In genomic region chrX:53211756-53212483, GRCm38 (mm10) we compare ENCODE assay signal across 8 mouse cellular contexts. TPM values are rescaled to one million over a fixed set of nuclear protein-coding genes. Genes with fewer than 3 reads are reported as not detected.
DNase-seq lines count a peak whose midpoint lies in the region; ATAC-seq lines count a peak whose summit lies in the region.

No protein-coding gene starts in this region.

- no peak overlapping the region for H3K9ac ChIP-seq in intestine, embryonic 14.5 days (ENCODE audit: low read length)
- no peak overlapping the region for H3K9ac ChIP-seq in limb, embryonic 15.5 days

- H3K4me3 ChIP-seq in intestine, embryonic 14.5 days (ENCODE audit: low read depth, low read length) = no peak overlapping the region
- H3K4me3 ChIP-seq in limb, embryonic 15.5 days = no peak overlapping the region

- peaks cover 15% of the 10 kb centered on the region; the same call in 1 of the 2 replicates for H3K4me1 ChIP-seq in intestine, embryonic 14.5 days (replicated peaks; ENCODE audit: control insufficient read depth, insufficient read depth, low read length)
- H3K4me1 ChIP-seq in limb, embryonic 15.5 days = peaks cover 23% of the 10 kb centered on the region

- H3K9me3 ChIP-seq in intestine, embryonic 14.5 days (ENCODE audit: control insufficient read depth, low read length) = no peaks in the 10 kb centered on the region
- no peaks in the 10 kb centered on the region for H3K9me3 ChIP-seq in limb, embryonic 15.5 days

- DNase-seq in embryo, embryonic 11.5 days (ENCODE audit: low read depth, low spot score) = peak; percentile 37
- DNase-seq in embryo, embryonic 9.5 days (ENCODE audit: extremely low spot score) = no peak
- peak; percentile 70 to 80 for DNase-seq in adrenal gland, postnatal 36 days
- peak; percentile 59 to 81 for DNase-seq in gastrocnemius, postnatal 4 days (ENCODE audit: low spot score in 2 of 2)
- peak; percentile 75 for DNase-seq in intestine, embryonic 14.5 days (ENCODE audit: low spot score)
- DNase-seq in skeletal muscle tissue, adult 2 months (ENCODE audit: low read depth, low spot score) = peak; percentile 65

- WGBS in intestine, embryonic 14.5 days = 27% methylated on average over 7 of the region's 7 CpGs
- WGBS in limb, embryonic 15.5 days = 46% methylated on average over 7 of the region's 7 CpGs

- H3K27ac ChIP-seq in intestine, embryonic 14.5 days (ENCODE audit: low read depth) = peak overlapping the region; percentile 79
- peak overlapping the region; percentile 85 for H3K27ac ChIP-seq in limb, embryonic 15.5 days

- H3K36me3 ChIP-seq in intestine, embryonic 14.5 days (ENCODE audit: control insufficient read depth, insufficient read depth, low read length) = no peaks in the 10 kb centered on the region
- H3K36me3 ChIP-seq in limb, embryonic 15.5 days = no peaks in the 10 kb centered on the region

- H3K4me2 ChIP-seq in intestine, embryonic 14.5 days (ENCODE audit: low read length) = no peak overlapping the region
- H3K4me2 ChIP-seq in limb, embryonic 15.5 days = no peak overlapping the region

- H3K27me3 ChIP-seq in intestine, embryonic 14.5 days (replicated peaks; ENCODE audit: control insufficient read depth, insufficient read depth, low read length) = no peaks in the 10 kb centered on the region
- H3K27me3 ChIP-seq in limb, embryonic 15.5 days = no peaks in the 10 kb centered on the region

- peak; percentile 86 for ATAC-seq in intestine, embryonic 14.5 days (replicated peaks; ENCODE audit: low FRiP score, low TSS enrichment, low read depth)
- ATAC-seq in limb, embryonic 15.5 days (ENCODE audit: insufficient number of reproducible peaks, low FRiP score, low TSS enrichment, low read depth) = peak; percentile 86; the same call in 1 of the 2 replicates
- no peak for ATAC-seq in activated CD4-positive, CD25-positive, alpha-beta regulatory T cell, adult 4 months

RNA-seq across cellular contexts. Expression of gene Plac1, which starts 28.0 kb away (rescaled TPM):
- not detected for total RNA-seq in adrenal gland, postnatal 36 days (2021)
- 1 to 10 TPM; 1.1 to 1.4 TPM for total RNA-seq in gastrocnemius, postnatal 4 days (2021)
- polyA plus RNA-seq in intestine, embryonic 14.5 days (2014; fragmentation: Nextera tagmentation; extraction: Ambion mirVana) = 5.1 and 6.5 TPM in 2 replicates
- 11.2 and 11.4 TPM in 2 replicates for polyA plus RNA-seq in limb, embryonic 15.5 days (2015; fragmentation: Nextera tagmentation; extraction: Ambion mirVana)
- polyA plus RNA-seq in activated CD4-positive, CD25-positive, alpha-beta regulatory T cell, adult 4 months (2017; shearing (Covaris generic)) = not detected

RNA-seq across cellular contexts. Expression of gene Fam122b, which starts 57.7 kb away (rescaled TPM):
- total RNA-seq in adrenal gland, postnatal 36 days (2021) = 1 to 10 TPM; 6.6 to 8.9 TPM
- 10 to 100 TPM; 15.6 to 24.5 TPM for total RNA-seq in gastrocnemius, postnatal 4 days (2021)
- polyA plus RNA-seq in intestine, embryonic 14.5 days (2014; fragmentation: Nextera tagmentation; extraction: Ambion mirVana) = 11.6 and 11.7 TPM in 2 replicates
- polyA plus RNA-seq in limb, embryonic 15.5 days (2015; fragmentation: Nextera tagmentation; extraction: Ambion mirVana) = 13.3 and 15.4 TPM in 2 replicates
- 1 to 10 TPM; 3.1 to 4.6 TPM for polyA plus RNA-seq in activated CD4-positive, CD25-positive, alpha-beta regulatory T cell, adult 4 months (2017; shearing (Covaris generic))
